32 mouse cellular contexts compared by ENCODE assay signal in the genomic region with DNA sequence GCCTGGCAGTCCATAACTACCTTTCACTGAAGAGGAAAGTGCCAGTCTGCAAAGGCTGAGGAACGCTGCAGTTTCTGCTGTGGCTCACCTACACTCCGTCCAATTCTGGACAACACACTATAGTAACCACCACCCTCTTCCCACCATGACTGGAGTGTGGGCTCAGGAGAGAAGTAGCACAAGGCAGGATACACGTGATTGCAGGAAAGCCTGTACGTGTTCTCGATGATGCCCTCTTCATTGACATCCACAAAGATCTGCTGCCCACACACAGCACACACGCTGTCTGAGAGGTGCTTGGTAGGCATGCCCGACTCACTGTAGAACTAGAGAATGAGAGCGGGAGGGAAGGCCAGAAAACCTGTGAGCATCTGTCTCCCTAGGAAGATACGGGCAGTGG. TPM values are rescaled to one million over a fixed set of nuclear protein-coding genes. Genes with fewer than 3 reads are reported as not detected.
A peak's percentile ranks its signal among the peaks of the same experiment; 100 is the strongest.
DNase-seq lines count a peak whose midpoint lies in the region; ATAC-seq lines count a peak whose summit lies in the region.
"Had no signal": no experiment of that assay in that cellular context is flagged by ENCODE, and none has a peak within 500 bp of the region (broad histone marks: within the 10 kb centered on the region; RNA-seq: fewer than 3 reads in every experiment).

No protein-coding gene starts in this region.

- H3K36me3 ChIP-seq in liver, embryonic 16.5 days (ENCODE audit: control insufficient read depth, insufficient read depth) = peaks cover 24% of the 10 kb centered on the region
- peaks cover 86% of the 10 kb centered on the region for H3K36me3 ChIP-seq in liver, embryonic 12.5 days

- H3K4me3 ChIP-seq in liver, embryonic 16.5 days (ENCODE audit: low read depth, low read length) = no peak overlapping the region
- no peak overlapping the region for H3K4me3 ChIP-seq in liver, embryonic 12.5 days
- H3K4me3 ChIP-seq: embryonic facial prominence, embryonic 12.5 days; embryonic facial prominence, embryonic 15.5 days; heart, embryonic 12.5 days; heart, embryonic 15.5 days; hindbrain, embryonic 10.5 days; hindbrain, embryonic 13.5 days had no signal

- H3K9ac ChIP-seq in liver, embryonic 16.5 days (ENCODE audit: low read depth, low read length) = no peak overlapping the region
- no peak overlapping the region for H3K9ac ChIP-seq in liver, embryonic 12.5 days
- H3K9ac ChIP-seq: embryonic facial prominence, embryonic 12.5 days; embryonic facial prominence, embryonic 15.5 days; forebrain, postnatal 0 days; heart, embryonic 12.5 days; heart, embryonic 15.5 days; hindbrain, embryonic 13.5 days had no signal

- WGBS in liver, embryonic 16.5 days (ENCODE audit: insufficient replicate concordance) = 82% methylated on average over 9 of the region's 9 CpGs
- 88% methylated on average over 9 of the region's 9 CpGs for WGBS in liver, embryonic 12.5 days (ENCODE audit: insufficient replicate concordance)

- no peak overlapping the region for H3K4me2 ChIP-seq in liver, embryonic 16.5 days (ENCODE audit: low read depth, low read length)
- no peak overlapping the region for H3K4me2 ChIP-seq in liver, embryonic 12.5 days
- H3K4me2 ChIP-seq: embryonic facial prominence, embryonic 12.5 days; embryonic facial prominence, embryonic 15.5 days; heart, embryonic 12.5 days; heart, embryonic 15.5 days; hindbrain, embryonic 13.5 days had no signal

- H3K4me1 ChIP-seq in liver, embryonic 16.5 days (ENCODE audit: control insufficient read depth, low read depth, low read length) = no peaks in the 10 kb centered on the region
- H3K4me1 ChIP-seq in liver, embryonic 12.5 days = peaks cover 11% of the 10 kb centered on the region
- H3K4me1 ChIP-seq: embryonic facial prominence, embryonic 12.5 days; embryonic facial prominence, embryonic 15.5 days; heart, embryonic 12.5 days; heart, embryonic 15.5 days; hindbrain, embryonic 10.5 days; hindbrain, embryonic 13.5 days had no signal

- no peaks in the 10 kb centered on the region for H3K9me3 ChIP-seq in liver, embryonic 16.5 days (replicated peaks; ENCODE audit: control insufficient read depth, low read length)
- H3K9me3 ChIP-seq in liver, embryonic 12.5 days (replicated peaks) = no peaks in the 10 kb centered on the region
- H3K9me3 ChIP-seq: embryonic facial prominence, embryonic 12.5 days; embryonic facial prominence, embryonic 15.5 days; G1E; heart, embryonic 12.5 days; heart, embryonic 15.5 days; hindbrain, embryonic 10.5 days; hindbrain, embryonic 13.5 days had no signal

- no peak overlapping the region for H3K27ac ChIP-seq in liver, embryonic 16.5 days (ENCODE audit: low read length)
- H3K27ac ChIP-seq in liver, embryonic 12.5 days = no peak overlapping the region
- H3K27ac ChIP-seq: embryonic facial prominence, embryonic 12.5 days; embryonic facial prominence, embryonic 15.5 days; heart, embryonic 15.5 days; hindbrain, embryonic 10.5 days; hindbrain, embryonic 13.5 days had no signal

- 0 out of 2 replicates have a peak, but pooled peaks have one; percentile 7 for ATAC-seq in liver, embryonic 16.5 days (ENCODE audit: low read depth)
- ATAC-seq in liver, embryonic 12.5 days = no peak
- ATAC-seq: forebrain, embryonic 14.5 days; forebrain, postnatal 0 days; hindbrain, embryonic 16.5 days; Patski had no signal

- peak; percentile 39 for DNase-seq in frontal cortex, postnatal 36 days (ENCODE audit: low spot score in 2 of 2)
- DNase-seq in frontal cortex, postnatal 10 days (ENCODE audit: low spot score in 2 of 2) = no peak
- peak; percentile 47 to 48 for DNase-seq in right cerebral cortex, adult 2 months (ENCODE audit: low spot score in 2 of 2)
- DNase-seq in right cerebral cortex, postnatal 10 days (ENCODE audit: low spot score in 2 of 2) = no peak
- no peak for DNase-seq in ovary, postnatal 14 days (ENCODE audit: low spot score)
- DNase-seq: adrenal gland, postnatal 10 days; adrenal gland, postnatal 36 days; B cell, adult 2 months; cerebellum, adult 11 months; cerebellum, adult 2 months; cerebellum, adult 9-11 months; cerebellum, postnatal 25 days; forebrain, postnatal 0 days; gastrocnemius, postnatal 25 days; heart, adult 18-20 months; heart, postnatal 10 days; heart, postnatal 36 days had no signal

- H3K27me3 ChIP-seq in liver, embryonic 16.5 days (ENCODE audit: control insufficient read depth, insufficient read depth, low read depth, low read length) = no peaks in the 10 kb centered on the region
- H3K27me3 ChIP-seq in liver, embryonic 12.5 days (replicated peaks) = no peaks in the 10 kb centered on the region
- H3K27me3 ChIP-seq: CH12.LX; embryonic facial prominence, embryonic 12.5 days; embryonic facial prominence, embryonic 15.5 days; heart, embryonic 12.5 days; heart, embryonic 15.5 days; hindbrain, embryonic 13.5 days; Patski had no signal

RNA-seq across cellular contexts. Expression of a gene that starts 5.3 kb away (rescaled TPM):
- polyA plus RNA-seq in liver, embryonic 16.5 days (2015; fragmentation: Nextera tagmentation; extraction: Ambion mirVana) = 32.7 and 32.8 TPM in 2 replicates
- polyA plus RNA-seq in liver, embryonic 12.5 days (2016; fragmentation: Nextera tagmentation; extraction: Ambion mirVana) = 4.5 and 4.9 TPM in 2 replicates

RNA-seq across cellular contexts. Expression of a gene that starts 41.4 kb away (rescaled TPM):
- 11.6 and 11.9 TPM in 2 replicates for polyA plus RNA-seq in liver, embryonic 16.5 days (2015; fragmentation: Nextera tagmentation; extraction: Ambion mirVana)
- 12.7 and 13.4 TPM in 2 replicates for polyA plus RNA-seq in liver, embryonic 12.5 days (2016; fragmentation: Nextera tagmentation; extraction: Ambion mirVana)

RNA-seq across cellular contexts. Expression of a gene that starts 41.5 kb away (rescaled TPM):
- polyA plus RNA-seq in liver, embryonic 16.5 days (2015; fragmentation: Nextera tagmentation; extraction: Ambion mirVana) = 12.6 and 12.7 TPM in 2 replicates
- 20.2 and 21.0 TPM in 2 replicates for polyA plus RNA-seq in liver, embryonic 12.5 days (2016; fragmentation: Nextera tagmentation; extraction: Ambion mirVana)

RNA-seq across cellular contexts. Expression of a gene that starts 41.7 kb away (rescaled TPM):
- 0.33 and 0.37 TPM in 2 replicates for polyA plus RNA-seq in liver, embryonic 16.5 days (2015; fragmentation: Nextera tagmentation; extraction: Ambion mirVana)
- 0.33 and 0.41 TPM in 2 replicates for polyA plus RNA-seq in liver, embryonic 12.5 days (2016; fragmentation: Nextera tagmentation; extraction: Ambion mirVana)

RNA-seq across cellular contexts. Expression of a gene that starts 59.1 kb away (rescaled TPM):
- polyA plus RNA-seq in liver, embryonic 16.5 days (2015; fragmentation: Nextera tagmentation; extraction: Ambion mirVana) = 0.07 TPM in 1 of 2 replicates, not detected in the other
- polyA plus RNA-seq in liver, embryonic 12.5 days (2016; fragmentation: Nextera tagmentation; extraction: Ambion mirVana) = not detected in 2 replicates
- polyA plus RNA-seq: forebrain, embryonic 11.5 days; forebrain, embryonic 14.5 days; forebrain, postnatal 0 days; G1E; gonadal fat pad, adult 2 months; heart, embryonic 15.5 days; hindbrain, embryonic 10.5 days; hindbrain, embryonic 16.5 days; Patski had no signal

Comparison
In these comparisons a context has a peak if more than half of its experiments do, and no peak if none do; other contexts are left out.
1. DNase-seq: peak in frontal cortex, postnatal 36 days (2 of 2) and right cerebral cortex, adult 2 months (2 of 2); none in frontal cortex, postnatal 10 days (0 of 2), right cerebral cortex, postnatal 10 days (0 of 2) and ovary, postnatal 14 days (single experiment).